Mouse (Mus musculus) heart, adult 2 months (tissue): Measurements from ENCODE around the gene Sh3kbp1. TPM values are rescaled to one million over a fixed set of nuclear protein-coding genes. Genes with fewer than 3 reads are reported as not detected.

Experiments used
- DNase-seq, 2 experiments: peaks; one replicate each; pipeline ENCODE4 v3.0.0; 2021
- H3K27ac ChIP-seq: fragments of 200-600 bp; 2 replicates; pipeline ENCODE4 v1.8.1; 2022
- H3K27me3 ChIP-seq: fragments of 200-500 bp; 2 replicates; pipeline ENCODE4 v1.6.1; 2012; ENCODE audit warnings: mild to moderate bottlenecking, low read length, inconsistent platforms, mixed read lengths; ENCODE audit not compliant: control insufficient read depth, insufficient read depth
- H3K36me3 ChIP-seq: fragments of 200-500 bp; 2 replicates; pipeline ENCODE4 v1.6.1; 2012; ENCODE audit warnings: low read length, inconsistent platforms; ENCODE audit not compliant: control insufficient read depth, insufficient read depth
- H3K4me1 ChIP-seq: fragments of 200-500 bp; 2 replicates; pipeline ENCODE4 v1.6.1; 2011; ENCODE audit warnings: low read length; ENCODE audit not compliant: control insufficient read depth, insufficient read depth
- H3K4me3 ChIP-seq: fragments of 200-600 bp; 2 replicates; pipeline ENCODE4 v1.8.1; 2022
- H3K79me2 ChIP-seq: fragments of 200-500 bp; replicated peaks from 2 replicates; pipeline ENCODE4 v1.6.1; 2012; ENCODE audit warnings: mild to moderate bottlenecking, inconsistent platforms, low read length, moderate library complexity, mixed read lengths; ENCODE audit not compliant: control insufficient read depth, insufficient read depth
- H3K9ac ChIP-seq: fragments of 200-500 bp; 2 replicates; pipeline ENCODE4 v1.6.1; 2012; ENCODE audit warnings: low read depth, mild to moderate bottlenecking, control low read depth, inconsistent platforms, low read length, mixed read lengths
- CTCF ChIP-seq: fragments of 200-600 bp; IDR thresholded peaks from 2 replicates; pipeline ENCODE4 v1.8.1; 2022; ENCODE audit warnings: antibody characterized with exemption, mild to moderate bottlenecking, moderate library complexity
- EP300 ChIP-seq: fragments of 200-500 bp; IDR thresholded peaks from 2 replicates; pipeline ENCODE4 v1.6.1; 2011; ENCODE audit warnings: low read depth, low read length, control low read depth; ENCODE audit not compliant: insufficient read depth
- POLR2A ChIP-seq: fragments of 200-500 bp; IDR thresholded peaks from 2 replicates; pipeline ENCODE4 v1.6.1; 2011; ENCODE audit warnings: mild to moderate bottlenecking, low read depth, low read length, control low read depth; ENCODE audit not compliant: insufficient read depth
- WGBS: fragments of 180-500 bp; shearing (Covaris S2); methylation state at CpG from one replicate; pipeline ENCODE4 v1.1.7; 2018; 5-methylcytosine and 5-hydroxymethylcytosine counted together
- intact Hi-C: fragments of 180-260 bp; cut with DNase I; formaldehyde crosslinking; loops from one replicate; pipeline ENCODE4 v1.15.1; 2025
- polyA plus RNA-seq: library from polyadenylated mRNA; depleted of rRNA; stranded (reverse); fragments of >200 nt; gene quantifications from 2 replicates; pipeline ENCODE4 v1.2.3, GENCODE M21; 2012
- total RNA-seq, 2 experiments: library from RNA; stranded (reverse); gene quantifications; 2 replicates each; pipeline ENCODE4 v1.2.3; 2021

Gene Sh3kbp1
- total and polyA plus RNA-seq, 3 experiments: 105 to 149 (median 132) TPM

DNA sequence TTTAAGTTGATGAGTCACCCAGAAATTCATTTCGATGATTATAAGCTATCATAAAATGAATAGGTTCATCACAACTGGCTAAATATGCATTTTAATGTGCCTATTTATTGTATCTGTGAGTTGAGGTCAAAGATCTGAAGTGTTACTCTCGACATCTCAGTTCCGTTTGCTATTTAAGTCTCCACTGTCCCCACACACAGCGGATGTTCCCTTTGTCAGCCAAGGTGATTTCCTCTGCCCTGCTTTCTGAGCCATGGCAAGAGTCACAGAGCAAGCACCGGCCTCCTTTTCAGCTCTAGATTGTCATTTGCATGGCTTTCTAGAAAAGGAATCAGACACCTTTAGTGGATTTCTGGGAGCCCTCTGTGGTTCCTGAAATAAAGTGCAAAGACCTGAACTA is 254.5 kb downstream of the Sh3kbp1 start:
- Histone ChIP-seq H3K27me3 (no peaks in the 10 kb centered on the region), H3K27ac (no peak overlapping the region), H3K4me1 (no peaks in the 10 kb centered on the region), H3K36me3 (no peaks in the 10 kb centered on the region), H3K9ac (no peak overlapping the region), H3K4me3 (no peak overlapping the region), H3K79me2 (no peaks in the 10 kb centered on the region)
- TF ChIP-seq POLR2A (no peak), CTCF (no peak), EP300 (no peak)
- 57% methylated on average over 5 of the region's 5 CpGs for WGBS
- intact Hi-C loops: no loop called here
- no peak for DNase-seq

- Histone ChIP-seq H3K36me3 (no peaks in the 10 kb centered on the region), H3K4me3 (no peak overlapping the region), H3K79me2 (no peaks in the 10 kb centered on the region), H3K27ac (no peak overlapping the region), H3K4me1 (no peaks in the 10 kb centered on the region), H3K9ac (no peak overlapping the region), H3K27me3 (no peaks in the 10 kb centered on the region)
- TF ChIP-seq CTCF (no peak), EP300 (no peak), POLR2A (no peak)
- no peak for DNase-seq
- intact Hi-C loops: no loop called here
- 51% methylated on average over 4 of the region's 4 CpGs for WGBS
Observed at GRCm38 (mm10) chrX:159896536-159896935, 269.5 kb downstream of the Sh3kbp1 start.

DNA sequence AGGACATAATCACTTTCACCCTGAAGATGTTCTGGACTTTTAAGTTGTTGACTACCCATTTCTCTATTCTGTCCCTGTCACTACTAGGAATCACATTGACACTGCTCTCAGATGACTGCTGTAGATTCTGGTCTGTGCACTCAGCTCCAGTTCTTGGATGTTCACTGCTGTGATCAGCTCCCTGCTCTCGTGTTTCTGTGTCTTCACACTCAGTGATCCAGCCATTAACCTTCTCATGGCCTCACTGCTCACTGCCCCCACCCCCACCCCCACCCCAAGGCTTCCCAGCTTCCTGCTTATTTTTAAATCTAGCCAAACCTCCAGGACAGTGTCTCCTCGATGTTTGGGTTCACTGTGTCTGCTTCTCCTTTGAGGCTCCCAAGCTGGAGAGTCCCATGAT is 271.0 kb downstream of the Sh3kbp1 start:
- DNase-seq: no peak
- Histone ChIP-seq H3K4me1 (no peaks in the 10 kb centered on the region), H3K36me3 (no peaks in the 10 kb centered on the region), H3K9ac (no peak overlapping the region), H3K27ac (no peak overlapping the region), H3K27me3 (no peaks in the 10 kb centered on the region), H3K79me2 (no peaks in the 10 kb centered on the region), H3K4me3 (no peak overlapping the region)
- TF ChIP-seq CTCF: no peak
- TF ChIP-seq EP300: no peak
- TF ChIP-seq POLR2A: no peak
- intact Hi-C loops: no loop called here
- 34% methylated on average over 2 of the region's 2 CpGs for WGBS

DNA sequence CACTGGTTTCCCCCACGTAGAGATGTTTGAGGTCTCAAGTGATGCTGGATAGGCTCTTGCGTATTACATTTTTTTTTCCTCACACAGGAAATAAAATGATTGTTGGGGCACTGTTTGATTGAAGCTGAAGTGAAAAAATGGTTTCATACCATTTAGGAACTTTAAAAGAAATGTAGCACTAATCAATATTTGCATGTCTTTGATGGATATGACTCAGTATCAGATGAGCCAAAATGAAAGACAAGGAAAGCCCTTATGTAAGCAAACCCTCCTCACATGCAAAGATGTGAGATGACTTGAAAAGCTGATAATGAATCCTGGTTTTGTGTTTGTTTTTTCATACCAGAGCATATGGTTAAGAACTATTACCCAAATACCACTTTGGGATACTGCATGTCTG is 272.0 kb downstream of the Sh3kbp1 start:
- TF ChIP-seq CTCF (no peak), EP300 (no peak)
- no peaks in the 10 kb centered on the region for H3K36me3 ChIP-seq
- no peak overlapping the region for H3K27ac ChIP-seq
- H3K9ac ChIP-seq: no peak overlapping the region
- 88% methylated on average over 2 of the region's 2 CpGs for WGBS
- intact Hi-C loops: no loop called here
- H3K27me3 ChIP-seq: no peaks in the 10 kb centered on the region
- no peak overlapping the region for H3K4me3 ChIP-seq
- no peaks in the 10 kb centered on the region for H3K4me1 ChIP-seq
- H3K79me2 ChIP-seq: no peaks in the 10 kb centered on the region
- no peak for DNase-seq

- H3K27ac ChIP-seq: no peak overlapping the region
- no peak overlapping the region for H3K4me3 ChIP-seq
- no peaks in the 10 kb centered on the region for H3K79me2 ChIP-seq
- intact Hi-C loops: no loop called here
- TF ChIP-seq EP300: no peak
- no peak for TF ChIP-seq CTCF
- no peak for TF ChIP-seq POLR2A
- no peaks in the 10 kb centered on the region for H3K36me3 ChIP-seq
- DNase-seq: no peak
- 73% methylated on average over 3 of the region's 3 CpGs for WGBS
- H3K9ac ChIP-seq: no peak overlapping the region
- no peaks in the 10 kb centered on the region for H3K27me3 ChIP-seq
- H3K4me1 ChIP-seq: no peaks in the 10 kb centered on the region
Observed at GRCm38 (mm10) chrX:159903421-159903820, 276.3 kb downstream of the Sh3kbp1 start.

DNA sequence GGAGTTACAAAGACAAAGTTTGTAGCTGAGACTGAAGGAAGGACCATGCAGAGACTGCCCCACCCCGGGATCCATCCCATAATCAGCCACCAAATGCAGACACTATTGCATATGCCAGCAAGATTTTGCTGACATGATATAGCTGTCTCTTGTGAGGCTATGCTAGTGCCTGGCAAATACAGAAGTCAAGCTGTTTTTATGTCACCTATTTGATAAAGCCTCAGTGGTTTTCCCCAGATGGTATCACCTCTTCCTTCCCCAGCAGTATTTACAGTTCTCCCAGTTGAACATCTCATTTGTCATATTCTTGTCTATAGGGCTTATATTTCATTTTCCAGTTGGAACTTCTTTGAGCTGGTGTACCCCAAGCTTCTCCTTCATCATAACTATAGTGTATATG is 280.6 kb downstream of the Sh3kbp1 start:
- no peaks in the 10 kb centered on the region for H3K79me2 ChIP-seq
- H3K27me3 ChIP-seq: no peaks in the 10 kb centered on the region
- H3K4me3 ChIP-seq: no peak overlapping the region
- TF ChIP-seq EP300 (no peak), CTCF (no peak), POLR2A (no peak)
- H3K9ac ChIP-seq: no peak overlapping the region
- no peaks in the 10 kb centered on the region; the same call in 1 of the 2 replicates for H3K4me1 ChIP-seq
- 70% methylated on average over 1 of the region's 1 CpGs for WGBS
- intact Hi-C loops: no loop called here
- no peaks in the 10 kb centered on the region for H3K36me3 ChIP-seq
- no peak overlapping the region for H3K27ac ChIP-seq
- no peak for DNase-seq
